Mouse (Mus musculus) lung, postnatal 0 days (tissue): ENCODE data around the gene Gramd4.

Source experiments
- CTCF ChIP-seq: IDR thresholded peaks from 2 replicates; pipeline ENCODE4 v1.5.1; 2016; ENCODE audit warnings: antibody characterized with exemption, mild to moderate bottlenecking
- EP300 ChIP-seq: IDR thresholded peaks from 2 replicates; pipeline ENCODE4 v1.6.1; 2016; ENCODE audit warnings: antibody characterized with exemption, mild to moderate bottlenecking, control low read depth

DNA sequence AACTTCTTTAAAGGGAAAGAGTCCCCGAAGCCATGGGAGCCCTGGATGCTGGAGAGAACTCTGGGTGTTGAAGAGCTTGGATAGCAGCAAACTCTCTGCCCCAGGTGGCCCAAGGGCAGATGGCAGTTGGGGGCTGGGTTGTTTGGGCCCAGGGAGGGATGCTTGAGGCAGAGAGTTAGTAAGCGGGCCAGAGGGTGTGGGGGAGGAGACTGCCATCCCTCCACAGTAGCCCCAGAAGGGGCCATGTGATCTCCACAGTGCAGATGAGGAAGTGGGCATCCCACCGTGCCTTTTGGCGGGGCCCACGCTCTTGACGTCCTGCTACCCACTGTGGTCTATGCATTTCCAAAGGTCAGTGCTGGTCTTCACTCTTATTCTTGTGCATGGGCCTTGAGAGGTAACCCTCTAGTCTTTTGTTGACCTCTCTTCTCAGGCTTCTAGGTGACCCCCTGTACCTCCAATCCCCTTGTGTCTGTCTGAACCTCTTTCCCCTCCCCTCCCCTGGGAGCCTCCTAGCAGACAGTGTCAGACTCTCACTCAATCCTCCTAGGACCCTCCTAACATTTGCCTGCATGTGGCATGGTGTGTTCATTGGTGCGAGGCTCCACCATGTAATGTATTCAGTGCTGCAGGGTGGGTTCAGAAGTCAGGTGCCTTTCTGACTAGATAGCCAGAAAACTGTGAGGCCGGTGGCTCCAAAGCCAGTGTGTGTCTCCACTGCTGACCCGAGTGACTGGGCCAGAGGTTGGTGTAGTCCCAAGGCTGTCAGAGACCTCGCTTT, 11.7 kb downstream of the Gramd4 start:
- TF ChIP-seq CTCF (no peak), EP300 (no peak)
